Mouse (Mus musculus) lung, postnatal 0 days (tissue): ENCODE results near the gene 2700081O15Rik. TPM values are rescaled to one million over a fixed set of nuclear protein-coding genes. Genes with fewer than 3 reads are reported as not detected.

ENCODE experiments used
- ATAC-seq: fragments of 200-750 bp; cut with Nextera tagmentation; 2 replicates; pipeline ENCODE4 v1.8.0; 2017; ENCODE audit warnings: moderate library complexity
- DNase-seq: peaks from one replicate; pipeline ENCODE4 v3.0.0-alpha.2; 2016; ENCODE audit warnings: low spot score
- H3K27ac ChIP-seq: fragments of 300-500 bp; sonication (generic); 2 replicates; pipeline ENCODE4 v1.5.1; 2014; ENCODE audit warnings: antibody characterized with exemption, mild to moderate bottlenecking, low read length, mixed read lengths
- H3K27me3 ChIP-seq: fragments of 300-500 bp; sonication (generic); replicated peaks from 2 replicates; pipeline ENCODE4 v1.6.1; 2014; ENCODE audit warnings: low read length, mixed read lengths; ENCODE audit not compliant: insufficient read depth
- H3K36me3 ChIP-seq: fragments of 300-500 bp; sonication (generic); 2 replicates; pipeline ENCODE4 v1.6.1; 2014; ENCODE audit warnings: low read length, mixed read lengths; ENCODE audit not compliant: insufficient read depth
- H3K4me1 ChIP-seq: fragments of 300-500 bp; sonication (generic); 2 replicates; pipeline ENCODE4 v1.6.1; 2014; ENCODE audit warnings: antibody characterized with exemption, low read depth, low read length, mixed read lengths; ENCODE audit not compliant: insufficient read depth
- H3K4me2 ChIP-seq: fragments of 300-500 bp; sonication (generic); replicated peaks from 2 replicates; pipeline ENCODE4 v1.6.1; 2014; ENCODE audit warnings: low read depth, mild to moderate bottlenecking, low read length, moderate library complexity, mixed read lengths
- H3K4me3 ChIP-seq: fragments of 300-500 bp; sonication (generic); 2 replicates; pipeline ENCODE4 v1.5.1; 2014; ENCODE audit warnings: low read depth, low read length
- H3K9ac ChIP-seq: fragments of 300-500 bp; sonication (generic); replicated peaks from 2 replicates; pipeline ENCODE4 v1.6.1; 2014; ENCODE audit warnings: low read depth, mild to moderate bottlenecking
- H3K9me3 ChIP-seq: fragments of 300-500 bp; sonication (generic); 2 replicates; pipeline ENCODE4 v1.6.1; 2016; ENCODE audit warnings: low read length, mixed read lengths
- CTCF ChIP-seq: IDR thresholded peaks from 2 replicates; pipeline ENCODE4 v1.5.1; 2016; ENCODE audit warnings: antibody characterized with exemption, mild to moderate bottlenecking
- EP300 ChIP-seq: IDR thresholded peaks from 2 replicates; pipeline ENCODE4 v1.6.1; 2016; ENCODE audit warnings: antibody characterized with exemption, mild to moderate bottlenecking, control low read depth
- WGBS: fragments of 180-500 bp; shearing (Covaris S2); extraction: QIAGEN DNeasy Blood & Tissue Kit; methylation state at CpG from one replicate; pipeline ENCODE4 v1.1.7; 2014; 5-methylcytosine and 5-hydroxymethylcytosine counted together
- polyA plus RNA-seq: library from polyadenylated mRNA; unstranded; fragments of >200 nt; fragmentation: Nextera tagmentation; extraction: Ambion mirVana; gene quantifications from 2 replicates; pipeline ENCODE4 v1.2.1, GENCODE M21; 2015

Gene 2700081O15Rik
- polyA plus RNA-seq, 1 experiment from 2014 or later = 4.4 TPM

DNA sequence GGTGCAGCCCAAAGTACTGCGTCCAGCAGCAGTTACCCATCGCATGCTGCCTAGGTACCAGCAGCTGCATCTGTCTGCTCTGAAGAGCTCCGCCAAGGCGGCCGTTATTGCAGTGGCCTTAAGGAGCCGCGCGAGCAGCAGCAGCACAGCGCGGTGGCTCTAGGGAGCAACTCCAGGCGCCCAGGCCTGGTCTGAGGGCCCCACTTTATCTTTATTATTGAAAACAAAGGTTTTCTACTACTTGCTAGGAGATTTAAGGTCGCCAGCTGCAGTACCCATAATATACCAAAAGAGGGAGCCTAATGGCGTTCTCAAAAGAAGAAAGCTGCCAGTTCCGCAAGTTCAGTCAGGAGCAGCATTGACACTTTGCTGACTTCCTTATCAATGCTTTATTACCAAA is 24.1 kb downstream of the 2700081O15Rik start:
- H3K4me2 ChIP-seq = no peak overlapping the region
- peak; percentile 19; the same call in 1 of the 2 replicates for ATAC-seq
- no peaks in the 10 kb centered on the region for H3K27me3 ChIP-seq
- H3K36me3 ChIP-seq = no peaks in the 10 kb centered on the region
- H3K27ac ChIP-seq = no peak overlapping the region
- no peaks in the 10 kb centered on the region; the same call in 1 of the 2 replicates for H3K4me1 ChIP-seq
- TF ChIP-seq CTCF (peak; percentile 77), EP300 (no peak)
- H3K4me3 ChIP-seq = no peak overlapping the region
- no peaks in the 10 kb centered on the region for H3K9me3 ChIP-seq
- no peak overlapping the region for H3K9ac ChIP-seq
- DNase-seq = peak; percentile 76
- WGBS = 49% methylated on average over 14 of the region's 14 CpGs

DNA sequence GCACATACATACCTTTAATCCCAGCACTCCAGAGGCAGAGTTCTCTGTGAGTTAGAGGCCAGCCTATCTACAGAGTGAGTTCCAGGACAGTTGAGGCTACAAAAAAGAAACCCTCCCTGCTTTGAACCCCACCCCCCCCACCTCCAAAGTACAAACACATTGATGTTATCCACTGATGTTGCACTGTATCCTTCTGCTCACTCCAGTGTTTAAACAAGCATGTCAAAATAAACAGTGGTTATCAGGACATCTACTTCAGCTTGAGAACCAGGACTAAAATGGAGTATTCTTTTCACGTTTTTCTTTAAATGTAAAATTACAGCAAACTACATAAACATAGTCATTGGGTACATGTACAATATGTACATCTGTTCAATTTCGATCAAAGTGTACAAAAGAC is 27.7 kb downstream of the 2700081O15Rik start:
- DNase-seq (no peak), ATAC-seq (no peak)
- Histone ChIP-seq H3K27ac (no peak overlapping the region), H3K9ac (no peak overlapping the region), H3K9me3 (no peaks in the 10 kb centered on the region), H3K27me3 (no peaks in the 10 kb centered on the region), H3K36me3 (no peaks in the 10 kb centered on the region), H3K4me1 (no peaks in the 10 kb centered on the region; the same call in 1 of the 2 replicates), H3K4me3 (no peak overlapping the region), H3K4me2 (no peak overlapping the region)
- TF ChIP-seq CTCF (no peak), EP300 (no peak)
- 60% methylated on average over 2 of the region's 2 CpGs for WGBS

DNA sequence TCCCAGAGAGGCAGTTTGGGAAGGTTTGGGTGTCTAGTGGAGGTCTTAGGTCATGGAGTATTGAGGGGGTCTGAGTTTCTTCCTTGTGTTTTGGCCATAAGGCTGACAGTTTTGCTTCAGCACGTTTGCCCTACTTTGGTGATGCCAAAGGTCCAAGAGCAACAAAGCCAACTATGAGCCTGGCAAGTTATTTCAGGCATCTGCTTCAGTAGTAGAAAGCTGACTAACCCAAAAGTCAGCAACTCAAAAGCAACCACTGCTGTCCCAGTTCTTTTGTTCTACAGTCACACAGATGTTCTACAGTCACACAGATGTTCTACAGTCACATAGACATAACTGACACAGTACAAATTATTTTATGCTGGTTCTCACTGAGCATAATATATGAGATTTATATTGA is 28.2 kb downstream of the 2700081O15Rik start:
- no peak for DNase-seq
- Histone ChIP-seq H3K36me3 (no peaks in the 10 kb centered on the region), H3K4me3 (no peak overlapping the region), H3K4me1 (no peaks in the 10 kb centered on the region; the same call in 1 of the 2 replicates), H3K9me3 (no peaks in the 10 kb centered on the region), H3K9ac (no peak overlapping the region), H3K4me2 (no peak overlapping the region), H3K27ac (no peak overlapping the region), H3K27me3 (no peaks in the 10 kb centered on the region)
- WGBS = 52% methylated on average over 1 of the region's 1 CpGs
- TF ChIP-seq EP300 (no peak), CTCF (no peak)
- ATAC-seq = no peak

DNA sequence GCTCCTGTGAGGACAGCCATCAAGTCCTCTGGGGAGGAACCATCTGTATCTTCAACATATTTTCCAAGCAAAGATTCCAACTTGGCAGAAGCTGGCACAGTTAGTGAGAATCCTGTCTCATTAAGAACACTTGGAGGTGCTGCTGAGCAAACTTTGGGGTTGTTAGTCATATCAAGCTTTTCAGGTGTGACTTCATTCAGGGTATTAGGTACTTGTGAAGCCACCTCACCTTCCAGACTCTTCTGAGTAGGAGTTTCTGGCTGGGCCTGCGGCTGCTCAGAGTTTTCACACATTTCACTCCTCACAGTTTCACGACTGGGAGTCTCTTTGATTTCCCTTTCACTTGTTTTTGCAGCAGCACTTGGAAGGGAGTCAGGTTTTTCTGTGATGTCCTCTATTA is 39.4 kb downstream of the 2700081O15Rik start:
- H3K9ac ChIP-seq = no peak overlapping the region
- TF ChIP-seq EP300 (no peak), CTCF (peak; percentile 42)
- ATAC-seq = no peak; the same call in 1 of the 2 replicates
- H3K27ac ChIP-seq = no peak overlapping the region
- H3K4me3 ChIP-seq = no peak overlapping the region
- peak; percentile 35 for DNase-seq
- no peaks in the 10 kb centered on the region for H3K36me3 ChIP-seq
- WGBS = 55% methylated on average over 2 of the region's 2 CpGs
- no peaks in the 10 kb centered on the region for H3K27me3 ChIP-seq
- no peaks in the 10 kb centered on the region for H3K4me1 ChIP-seq
- no peaks in the 10 kb centered on the region for H3K9me3 ChIP-seq
- H3K4me2 ChIP-seq = no peak overlapping the region

DNA sequence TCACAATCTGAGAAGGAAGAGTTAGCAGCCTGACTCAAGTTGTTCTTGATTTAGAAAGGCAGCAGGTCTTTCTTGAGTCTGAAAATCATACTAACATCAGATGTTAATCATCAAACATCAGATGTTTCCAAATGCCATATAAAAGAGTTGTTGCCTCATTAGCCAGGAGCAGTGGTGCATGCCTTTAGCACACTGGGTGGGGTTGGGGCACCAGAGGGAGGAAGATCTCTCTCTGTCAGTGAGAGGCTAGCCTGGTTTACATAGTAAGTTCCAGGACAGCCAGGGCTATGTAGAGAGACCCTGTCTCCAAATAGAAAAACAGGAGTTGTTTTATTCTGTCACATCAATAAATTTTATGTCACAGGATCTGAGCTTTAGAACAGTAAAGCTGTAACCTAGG is 41.5 kb downstream of the 2700081O15Rik start:
- H3K4me3 ChIP-seq = no peak overlapping the region
- ATAC-seq = no peak

DNA sequence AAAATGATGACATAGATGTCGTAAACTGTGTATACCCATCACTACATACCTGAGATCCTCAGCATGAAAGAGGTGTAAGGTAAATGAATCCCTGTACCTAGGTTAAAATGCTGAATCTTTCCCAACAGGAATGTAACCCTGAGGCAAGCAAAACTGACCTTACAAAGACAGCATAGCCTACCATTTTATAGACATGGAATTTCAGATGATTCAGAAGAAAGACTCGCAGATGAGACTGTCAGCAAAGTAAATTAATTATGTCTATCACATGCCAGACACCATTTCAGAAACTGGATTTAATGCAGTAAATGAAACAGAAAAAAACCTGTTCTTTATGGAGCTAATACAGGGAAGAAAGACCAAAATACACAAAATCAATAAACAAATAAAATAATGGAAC is 41.9 kb downstream of the 2700081O15Rik start:
- no peak for TF ChIP-seq CTCF
- no peak for TF ChIP-seq EP300
- H3K9me3 ChIP-seq = no peaks in the 10 kb centered on the region
- DNase-seq (no peak), ATAC-seq (no peak)
- no peak overlapping the region for H3K27ac ChIP-seq
- no peaks in the 10 kb centered on the region for H3K27me3 ChIP-seq
- H3K9ac ChIP-seq = no peak overlapping the region
- H3K4me1 ChIP-seq = no peaks in the 10 kb centered on the region
- no peaks in the 10 kb centered on the region for H3K36me3 ChIP-seq
- no peak overlapping the region for H3K4me2 ChIP-seq
- WGBS = 90% methylated on average over 2 of the region's 2 CpGs
- no peak overlapping the region for H3K4me3 ChIP-seq

More for the DNA sequence above, 41.5 kb downstream of the 2700081O15Rik start:
- DNase-seq = peak; percentile 21
- no peaks in the 10 kb centered on the region for H3K36me3 ChIP-seq
- no peak overlapping the region for H3K4me2 ChIP-seq
- H3K27me3 ChIP-seq = no peaks in the 10 kb centered on the region
- no peak overlapping the region for H3K27ac ChIP-seq
- no peak overlapping the region for H3K9ac ChIP-seq
- no peak for TF ChIP-seq CTCF
- TF ChIP-seq EP300 = no peak
- H3K4me1 ChIP-seq = no peaks in the 10 kb centered on the region
- H3K9me3 ChIP-seq = no peaks in the 10 kb centered on the region

DNA sequence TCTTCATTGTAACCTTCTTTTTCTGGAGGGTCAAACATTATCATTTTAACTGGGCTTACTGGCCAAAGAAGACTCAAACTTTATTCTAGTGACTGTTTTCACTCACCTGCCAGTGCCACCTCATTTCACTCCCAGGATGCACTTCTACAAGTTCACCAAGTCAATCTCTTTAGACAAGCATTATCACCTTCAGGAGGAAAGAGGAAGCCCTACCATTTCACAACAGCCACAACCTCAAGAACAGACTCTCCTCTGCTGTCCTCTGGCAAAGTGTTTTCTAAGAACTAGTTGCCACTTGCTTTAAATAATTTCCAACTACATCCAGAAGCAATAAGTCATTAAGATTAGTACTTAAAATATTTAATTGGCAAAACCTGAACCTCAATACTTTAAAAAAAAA is 50.5 kb downstream of the 2700081O15Rik start:
- no peaks in the 10 kb centered on the region for H3K4me1 ChIP-seq
- H3K36me3 ChIP-seq = no peaks in the 10 kb centered on the region
- no peak for ATAC-seq
- H3K9ac ChIP-seq = no peak overlapping the region
- TF ChIP-seq CTCF (no peak), EP300 (no peak)
- DNase-seq = no peak
- H3K4me3 ChIP-seq = no peak overlapping the region
- no peak overlapping the region for H3K27ac ChIP-seq
- H3K9me3 ChIP-seq = no peaks in the 10 kb centered on the region
- H3K4me2 ChIP-seq = no peak overlapping the region
- no peaks in the 10 kb centered on the region for H3K27me3 ChIP-seq
